Mouse (Mus musculus) urinary bladder, postnatal 36 days (tissue): ENCODE data around the gene 2810459M11Rik.
"Not testable (repeated sequence)": the region's sequence is repeated elsewhere in the genome, so short reads cannot be mapped to it uniquely, and the experiment has no call there.

Experiments used
- DNase-seq, 2 experiments: peaks; one replicate each; pipeline ENCODE4 v3.0.0; 2022; ENCODE audit warnings: low spot score in 2 of 2, mixed read lengths in 1 of 2

The 2810459M11Rik gene

DNA sequence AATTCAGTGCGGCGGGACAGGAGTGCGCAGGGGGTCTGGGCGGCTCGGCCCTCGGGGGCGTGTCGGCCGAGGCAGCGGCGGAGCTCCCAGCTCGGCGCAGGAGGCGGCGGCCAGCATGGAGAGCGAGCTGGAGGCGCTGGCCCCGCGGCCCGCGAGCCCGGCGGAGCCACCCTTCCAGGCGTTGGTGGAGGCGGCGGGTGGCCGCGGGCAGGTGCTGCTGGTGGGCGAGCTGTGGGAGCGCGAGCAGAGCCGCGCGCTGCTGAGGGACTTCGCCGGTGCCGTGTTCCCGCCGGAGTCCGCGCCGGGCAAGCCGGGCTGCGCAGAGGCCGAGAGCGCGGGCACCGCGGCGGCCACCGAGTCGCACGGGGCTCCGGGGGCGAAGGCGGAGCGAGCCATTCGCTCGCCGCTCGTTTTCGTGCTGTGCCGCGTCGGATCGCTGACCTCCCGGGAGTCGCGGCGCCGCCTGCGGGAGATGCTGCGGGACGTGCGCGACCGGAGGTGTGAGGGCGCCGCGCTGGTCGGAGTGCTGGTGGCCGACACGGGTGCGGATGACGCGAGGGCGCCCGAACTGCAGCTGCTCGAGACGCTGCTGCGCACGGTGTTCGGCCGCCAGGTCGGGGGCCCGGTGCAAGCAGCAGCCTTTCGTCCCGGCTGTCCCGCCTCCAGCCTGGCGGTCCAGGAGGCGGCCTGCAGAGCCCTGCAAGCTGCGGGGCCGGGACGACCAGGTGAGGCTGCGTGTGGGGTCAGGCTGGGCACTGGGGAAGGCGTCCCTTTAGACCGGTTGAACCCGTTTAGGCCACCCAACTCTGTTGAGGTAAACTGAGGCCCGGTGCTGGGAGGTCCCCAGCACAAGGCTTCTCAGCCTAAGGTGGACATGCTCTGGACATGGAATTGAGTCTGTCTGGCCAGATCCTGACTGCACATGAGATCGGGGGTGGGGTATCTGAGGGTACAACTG is at the start of gene 2810459M11Rik:
2810459M11Rik (plus strand) TSS at position 16 of the 958 bp plus-strand sequence.
- peak in 1 of 2 experiments; percentile 15 for DNase-seq

GRCm38 (mm10) chr1:85997221-85997620 is 48.4 kb upstream of the 2810459M11Rik start:
- no peak for DNase-seq

GRCm38 (mm10) chr1:85998012-85998411 is 47.7 kb upstream of the 2810459M11Rik start:
- no peak for DNase-seq

DNA sequence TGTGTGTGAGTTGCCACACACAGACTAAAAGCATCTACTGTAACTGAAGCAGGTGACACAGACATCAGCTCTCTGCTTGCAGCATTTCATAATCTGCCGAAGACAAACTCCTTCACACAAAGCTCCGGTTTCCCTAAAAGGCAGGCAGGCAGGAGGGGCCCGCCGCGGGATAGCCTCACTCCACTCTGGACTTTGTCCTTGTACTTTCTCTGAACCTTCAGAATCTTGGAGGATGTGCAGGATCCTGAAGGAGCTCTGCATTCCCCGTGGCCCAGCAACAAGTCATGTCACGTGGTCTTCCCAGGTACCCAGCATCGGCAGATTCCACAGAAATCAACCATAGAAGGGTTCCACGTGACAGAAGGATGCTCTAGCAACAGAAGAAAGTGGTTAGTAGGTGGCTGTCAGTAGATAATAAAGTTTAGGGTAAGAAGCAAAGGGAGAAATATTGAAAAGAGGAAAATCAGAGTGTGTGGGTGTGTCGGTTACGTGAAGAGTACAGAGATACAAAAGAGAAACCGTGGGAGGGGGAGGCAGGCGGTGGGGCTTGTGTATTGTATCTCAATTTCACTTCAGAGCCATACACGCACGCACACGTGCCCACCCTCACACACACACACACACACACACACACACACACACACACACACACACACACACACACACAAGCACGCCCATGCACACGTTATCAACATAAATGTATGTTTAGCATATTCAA is 45.7 kb upstream of the 2810459M11Rik start:
- no peak for DNase-seq

- DNase-seq, result no peak
These were observed 40.1 kb upstream of the 2810459M11Rik start for GRCm38 (mm10) chr1:86005540-86005939.

DNA sequence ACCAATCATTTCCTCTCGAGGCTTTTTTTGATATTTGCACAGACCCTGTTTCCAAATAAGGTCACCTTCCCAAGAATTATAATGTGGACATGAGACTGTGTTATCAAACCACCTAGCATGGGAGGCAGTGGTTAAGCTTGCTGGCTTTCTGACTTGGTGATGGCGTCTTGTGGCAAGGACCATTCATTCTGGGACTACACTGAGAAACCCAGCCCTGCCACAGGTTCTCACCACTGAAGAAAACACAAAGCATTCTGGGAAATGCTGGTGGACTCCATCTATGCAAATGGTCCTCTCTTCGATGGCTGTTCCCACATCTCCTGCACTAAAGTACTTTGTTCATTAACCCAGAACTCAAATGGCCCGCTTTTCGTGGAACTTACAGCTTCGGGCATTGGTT is 39.6 kb upstream of the 2810459M11Rik start:
- DNase-seq, result no peak

DNA sequence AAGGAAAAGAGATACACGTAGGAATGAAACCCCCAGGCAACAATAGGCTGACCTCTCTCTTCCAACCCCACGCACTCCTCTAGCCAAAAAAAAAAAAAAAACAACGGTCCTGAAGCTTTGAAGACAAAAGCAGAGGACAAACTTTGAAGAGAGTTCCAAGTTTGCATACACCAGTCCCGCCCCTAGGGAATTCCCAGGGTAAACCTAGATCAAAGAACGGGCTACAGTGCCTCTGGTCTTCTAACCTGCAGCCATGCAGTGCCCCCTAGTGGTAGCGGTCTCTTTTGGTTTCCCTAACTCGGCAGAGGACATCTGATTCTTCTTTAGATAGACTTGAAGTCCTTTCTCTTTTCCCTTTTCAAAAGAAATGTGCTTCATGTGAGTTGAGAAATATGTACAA is 37.9 kb upstream of the 2810459M11Rik start:
- peak; percentile 77 to 84 for DNase-seq

DNA sequence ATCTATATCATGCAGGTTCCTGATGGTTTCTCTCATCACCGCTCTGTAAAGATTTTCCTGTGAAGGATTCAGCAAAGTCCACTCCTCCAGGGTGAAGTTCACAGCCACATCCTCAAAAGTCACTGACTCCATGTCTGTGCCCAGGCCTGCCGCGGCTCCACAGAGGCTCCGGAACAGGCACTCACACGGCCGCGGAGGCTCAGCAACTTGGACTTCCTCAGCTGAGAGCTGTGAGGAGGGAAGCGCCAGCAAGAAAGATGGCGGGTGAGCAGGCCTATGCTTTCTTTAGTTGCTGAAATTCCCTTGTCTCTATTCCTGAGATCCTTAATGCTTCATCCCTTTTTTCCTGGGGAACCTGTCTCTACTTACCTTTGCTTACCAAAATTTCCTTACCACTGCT is 29.9 kb upstream of the 2810459M11Rik start:
- DNase-seq, result not testable (repeated sequence)

DNA sequence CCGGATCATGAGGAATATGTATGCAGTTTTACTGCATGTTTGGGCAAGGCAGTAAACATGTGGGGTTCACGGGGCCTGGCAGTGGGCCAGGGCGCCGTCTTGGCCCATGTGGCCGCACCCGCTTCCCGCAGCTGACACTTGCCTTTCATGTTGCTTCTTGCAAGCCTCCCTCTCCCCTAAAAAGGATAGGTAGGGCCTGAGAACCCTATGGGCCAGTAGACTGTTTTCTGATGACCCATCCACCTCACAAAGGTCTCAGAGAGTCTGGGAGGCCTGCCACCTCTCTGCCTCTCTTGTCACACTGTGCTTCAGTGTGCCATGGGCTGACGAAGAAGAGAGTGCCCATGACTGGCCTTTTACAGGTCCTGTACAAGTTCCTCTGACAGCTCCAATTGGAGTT is 29.1 kb upstream of the 2810459M11Rik start, which contains the start of gene Spata3:
Spata3 (plus strand) TSS at position 301 of the 400 bp plus-strand sequence.
- DNase-seq, result no peak

GRCm38 (mm10) chr1:86018235-86019055 is 27.2 kb upstream of the 2810459M11Rik start:
- peak; percentile 8 to 25 for DNase-seq

DNA sequence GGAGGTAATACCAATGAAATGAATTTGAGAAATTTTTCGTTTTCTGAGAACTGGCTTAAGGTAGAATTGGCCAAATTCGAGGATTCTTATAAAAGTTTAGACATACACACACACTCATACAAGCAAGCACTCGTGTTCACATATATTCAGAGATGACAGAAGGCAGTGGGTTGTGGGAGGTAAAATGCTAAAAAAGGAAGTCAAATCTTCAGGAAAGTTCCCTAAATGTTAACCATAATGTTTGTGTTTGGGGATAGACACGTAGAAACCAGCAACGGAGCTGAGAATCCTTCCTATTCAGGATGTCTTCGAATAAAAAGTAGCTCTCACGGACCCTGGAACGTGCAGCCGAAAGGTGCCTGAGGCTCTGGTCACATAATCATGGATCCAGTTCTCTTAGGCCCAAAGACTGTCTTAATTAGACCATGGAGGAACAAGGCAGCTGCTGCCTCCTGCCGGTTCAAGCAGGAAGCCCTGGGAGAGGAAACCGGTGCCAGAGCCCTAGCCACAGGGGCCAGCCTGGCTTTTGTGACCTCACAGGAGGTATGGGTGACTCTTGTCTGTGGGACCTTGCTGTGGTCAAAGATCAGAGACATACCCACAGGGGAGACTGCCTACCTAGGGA is 24.2 kb upstream of the 2810459M11Rik start:
- no peak for DNase-seq

DNA sequence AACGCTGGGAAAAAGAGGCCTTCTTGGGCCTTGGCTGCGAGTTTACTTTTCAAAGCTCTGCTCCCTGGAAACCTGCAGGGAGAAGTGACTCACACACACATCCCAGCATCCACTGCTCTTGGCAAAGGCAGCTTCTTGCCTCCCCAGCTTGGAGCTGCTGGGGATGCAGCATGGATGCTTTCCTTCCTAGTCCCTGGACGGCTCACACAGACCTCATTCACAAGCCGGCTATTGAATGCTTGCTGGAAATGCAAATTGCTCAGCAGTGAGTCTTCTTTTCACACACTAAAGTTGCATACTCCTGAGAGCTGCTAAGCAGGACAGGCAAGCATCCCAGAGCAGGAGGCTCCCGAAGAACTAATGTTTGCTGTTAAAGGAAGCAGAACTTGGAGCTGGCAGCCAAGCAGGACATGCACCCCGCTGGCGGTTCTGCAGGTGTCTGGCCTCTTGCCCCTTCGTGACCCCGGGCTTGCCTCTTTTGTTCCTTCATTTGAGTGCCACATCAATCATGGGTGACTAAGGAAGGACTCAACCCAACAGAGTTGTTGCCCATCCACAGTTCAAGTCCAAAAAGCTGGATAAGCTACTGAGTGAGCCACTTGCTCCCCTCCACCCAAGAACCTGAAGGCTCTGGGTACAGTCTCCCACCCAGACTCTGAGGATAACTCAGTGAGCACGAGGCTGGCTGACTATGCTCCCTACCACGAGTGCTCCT is 13.2 kb upstream of the 2810459M11Rik start:
- no peak for DNase-seq

GRCm38 (mm10) chr1:86038191-86038951 is 7.3 kb upstream of the 2810459M11Rik start:
- DNase-seq, result peak in 1 of 2 experiments; percentile 12

- DNase-seq, result no peak
These were observed 5.5 kb upstream of the 2810459M11Rik start for GRCm38 (mm10) chr1:86040131-86040530.

- DNase-seq, result no peak
These were observed 4.8 kb upstream of the 2810459M11Rik start for GRCm38 (mm10) chr1:86040817-86041216.

DNA sequence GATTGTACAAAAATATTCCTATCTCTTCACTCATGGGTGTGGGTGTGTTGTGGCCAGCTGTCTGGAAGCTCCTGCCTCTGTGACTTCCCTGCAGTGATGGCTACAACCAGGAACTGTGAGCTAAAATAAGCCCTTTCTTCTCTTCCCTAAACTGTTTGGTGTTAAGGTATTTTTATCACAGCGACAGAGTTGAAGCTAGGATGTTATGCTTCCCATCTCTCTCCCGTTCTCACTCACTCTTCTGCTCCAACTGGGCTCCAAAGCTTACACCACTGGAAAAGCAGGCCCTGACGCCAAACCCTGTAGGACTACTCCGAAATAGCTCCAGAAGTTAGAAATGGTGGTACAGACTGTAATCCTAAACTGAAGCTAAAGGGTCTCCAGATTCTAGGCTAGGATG is 607 bp upstream of the 2810459M11Rik start:
- DNase-seq, result no peak

- DNase-seq, result no peak
These were observed 1.3 kb downstream of the 2810459M11Rik start for GRCm38 (mm10) chr1:86046833-86047563.

- no peak for DNase-seq
These were observed 2.6 kb downstream of the 2810459M11Rik start for GRCm38 (mm10) chr1:86048231-86048630.

- DNase-seq, result no peak
These were observed 3.1 kb downstream of the 2810459M11Rik start for GRCm38 (mm10) chr1:86048744-86049143.
